Mouse (Mus musculus) skeletal muscle tissue, adult 2 months (tissue): Measurements from ENCODE around the gene Ttc13.

Experiments used
- DNase-seq: peaks from one replicate; pipeline ENCODE4 v3.0.0-alpha.2; 2012; ENCODE audit warnings: low read depth, low spot score

Gene Ttc13

GRCm38 (mm10) chr8:124704376-124704775 lies 17.4 kb downstream of the Ttc13 start:
- no peak for DNase-seq

GRCm38 (mm10) chr8:124703526-124703925 lies 18.3 kb downstream of the Ttc13 start:
- DNase-seq = no peak

- DNase-seq = no peak
These were observed 19.6 kb downstream of the Ttc13 start for GRCm38 (mm10) chr8:124702183-124702582.

GRCm38 (mm10) chr8:124701023-124701422 lies 20.8 kb downstream of the Ttc13 start:
- DNase-seq = no peak

- DNase-seq = no peak
These were observed 21.5 kb downstream of the Ttc13 start for GRCm38 (mm10) chr8:124700271-124700670.

GRCm38 (mm10) chr8:124695424-124696100 lies 26.2 kb downstream of the Ttc13 start:
- no peak for DNase-seq

- DNase-seq = no peak
These were observed 30.1 kb downstream of the Ttc13 start for GRCm38 (mm10) chr8:124691706-124692105.

- no peak for DNase-seq
These were observed 32.9 kb downstream of the Ttc13 start for GRCm38 (mm10) chr8:124688899-124689298.

GRCm38 (mm10) chr8:124682218-124682617 lies 39.6 kb downstream of the Ttc13 start:
- DNase-seq = no peak

- DNase-seq = no peak
These were observed 40.0 kb downstream of the Ttc13 start for GRCm38 (mm10) chr8:124681792-124682157.

- no peak for DNase-seq
These were observed 40.5 kb downstream of the Ttc13 start for GRCm38 (mm10) chr8:124681077-124681791.

- DNase-seq = no peak
These were observed 43.5 kb downstream of the Ttc13 start for GRCm38 (mm10) chr8:124678246-124678645.

GRCm38 (mm10) chr8:124677486-124677885 lies 44.3 kb downstream of the Ttc13 start:
- peak; percentile 65 for DNase-seq

GRCm38 (mm10) chr8:124677078-124677477 lies 44.7 kb downstream of the Ttc13 start:
- DNase-seq = no peak

GRCm38 (mm10) chr8:124676661-124677060 lies 45.1 kb downstream of the Ttc13 start:
- DNase-seq = no peak

GRCm38 (mm10) chr8:124672345-124672744 lies 49.4 kb downstream of the Ttc13 start:
- no peak for DNase-seq

GRCm38 (mm10) chr8:124668798-124669197 lies 53.0 kb downstream of the Ttc13 start:
- peak; percentile 21 for DNase-seq

- no peak for DNase-seq
These were observed 57.4 kb downstream of the Ttc13 start for GRCm38 (mm10) chr8:124664414-124664813.

- no peak for DNase-seq
These were observed 57.9 kb downstream of the Ttc13 start for GRCm38 (mm10) chr8:124663874-124664230.

- DNase-seq = peak; percentile 78
These were observed 58.5 kb downstream of the Ttc13 start, which contains the start of gene 2310022B05Rik for GRCm38 (mm10) chr8:124663112-124663873. TSS of gene 2310022B05Rik (minus strand) at chr8:124663369.

- DNase-seq = no peak
These were observed 59.2 kb downstream of the Ttc13 start for GRCm38 (mm10) chr8:124662446-124663111.

- DNase-seq = no peak
These were observed 60.0 kb downstream of the Ttc13 start for GRCm38 (mm10) chr8:124661781-124662180.
